ENCODE assay signal across 17 mouse cellular contexts in the genomic region with DNA sequence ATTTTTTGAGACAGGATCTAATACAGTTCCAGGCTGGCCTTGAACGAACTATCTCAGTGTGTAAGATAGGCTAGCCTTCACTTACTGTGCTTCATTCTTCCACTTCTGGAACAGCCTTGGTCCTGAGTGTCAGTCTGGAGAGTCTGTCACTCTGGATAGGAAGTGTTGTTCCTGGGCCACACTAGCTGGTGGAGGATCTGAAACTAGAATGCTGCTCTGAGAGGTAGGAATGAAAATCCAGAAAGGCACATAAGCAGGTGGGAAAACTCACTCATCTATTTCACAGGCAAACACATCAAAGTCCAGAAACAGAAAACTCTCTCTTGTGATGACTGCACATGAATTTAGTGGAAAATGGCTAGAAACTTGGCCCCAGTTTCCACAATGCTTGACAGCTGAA. TPM values are rescaled to one million over a fixed set of nuclear protein-coding genes. Genes with fewer than 3 reads are reported as not detected.
DNase-seq lines count a peak whose midpoint lies in the region; ATAC-seq and TF ChIP-seq lines count a peak whose summit lies in the region.
"Had no signal": no experiment of that assay in that cellular context is flagged by ENCODE, and none has a peak within 500 bp of the region (broad histone marks: within the 10 kb centered on the region; RNA-seq: fewer than 3 reads in every experiment).

No protein-coding gene starts in this region.

- peaks cover 40% of the 10 kb centered on the region for H3K36me3 ChIP-seq in embryonic facial prominence, embryonic 15.5 days
- H3K36me3 ChIP-seq in embryonic facial prominence, embryonic 10.5 days (replicated peaks): peaks cover 60% of the 10 kb centered on the region
- H3K36me3 ChIP-seq in hindbrain, embryonic 15.5 days: peaks cover 46% of the 10 kb centered on the region
- peaks cover 40% of the 10 kb centered on the region for H3K36me3 ChIP-seq in midbrain, embryonic 16.5 days (ENCODE audit: control insufficient read depth, insufficient read depth, low read length)
- peaks cover 19% of the 10 kb centered on the region for H3K36me3 ChIP-seq in stomach, postnatal 0 days (ENCODE audit: control insufficient read depth, insufficient read depth, low read length)

- H3K4me1 ChIP-seq in embryonic facial prominence, embryonic 15.5 days: peaks cover 8% of the 10 kb centered on the region
- peaks cover 20% of the 10 kb centered on the region for H3K4me1 ChIP-seq in embryonic facial prominence, embryonic 10.5 days
- H3K4me1 ChIP-seq in hindbrain, embryonic 15.5 days (replicated peaks): peaks cover 21% of the 10 kb centered on the region
- H3K4me1 ChIP-seq in midbrain, embryonic 16.5 days (ENCODE audit: control insufficient read depth, insufficient read depth, low read length): peaks cover 16% of the 10 kb centered on the region
- H3K4me1 ChIP-seq in stomach, postnatal 0 days (replicated peaks; ENCODE audit: control insufficient read depth, insufficient read depth): no peaks in the 10 kb centered on the region

- DNase-seq in embryonic facial prominence, embryonic 10.5 days (ENCODE audit: low spot score): no peak
- no peak for DNase-seq in layer of hippocampus, adult 2 months (ENCODE audit: low spot score in 2 of 2)
- no peak for DNase-seq in layer of hippocampus, postnatal 36 days
- DNase-seq in right cerebral cortex, postnatal 10 days (ENCODE audit: low spot score in 2 of 2): no peak
- DNase-seq in stomach, postnatal 0 days (ENCODE audit: low spot score): no peak
- DNase-seq: cerebellum, postnatal 14 days; heart, adult 18-20 months; heart, postnatal 14 days; kidney, adult 9 months; lung, postnatal 14 days had no signal

- H3K27me3 ChIP-seq in embryonic facial prominence, embryonic 15.5 days: no peaks in the 10 kb centered on the region
- no peaks in the 10 kb centered on the region for H3K27me3 ChIP-seq in embryonic facial prominence, embryonic 10.5 days (replicated peaks; ENCODE audit: low read depth, poor library complexity, severe bottlenecking)
- no peaks in the 10 kb centered on the region for H3K27me3 ChIP-seq in hindbrain, embryonic 15.5 days
- no peaks in the 10 kb centered on the region for H3K27me3 ChIP-seq in midbrain, embryonic 16.5 days (ENCODE audit: control insufficient read depth, insufficient read depth, low read depth, low read length)
- H3K27me3 ChIP-seq in stomach, postnatal 0 days (ENCODE audit: control insufficient read depth, insufficient read depth, low read length): no peaks in the 10 kb centered on the region
- H3K27me3 ChIP-seq: embryonic facial prominence, embryonic 13.5 days had no signal

- no peak for TF ChIP-seq CTCF in layer of hippocampus, adult 2 months (conservative IDR thresholded peaks at IDR 0.05)
- TF ChIP-seq CTCF in stomach, postnatal 0 days (IDR thresholded peaks at IDR 0.05; ENCODE audit: low read depth): no peak

- H3K4me3 ChIP-seq in embryonic facial prominence, embryonic 15.5 days (replicated peaks): 0 out of 2 replicates have a peak overlapping the region, but pooled peaks have one; percentile 74
- no peak overlapping the region for H3K4me3 ChIP-seq in embryonic facial prominence, embryonic 10.5 days
- no peak overlapping the region for H3K4me3 ChIP-seq in layer of hippocampus, adult 2 months
- no peak overlapping the region for H3K4me3 ChIP-seq in hindbrain, embryonic 15.5 days
- H3K4me3 ChIP-seq in midbrain, embryonic 16.5 days (ENCODE audit: low read depth, low read length): no peak overlapping the region
- H3K4me3 ChIP-seq in stomach, postnatal 0 days (ENCODE audit: low read depth, low read length): no peak overlapping the region

- WGBS in embryonic facial prominence, embryonic 15.5 days: 85% methylated on average over 1 of the region's 1 CpGs
- WGBS in embryonic facial prominence, embryonic 10.5 days: 81% methylated on average over 1 of the region's 1 CpGs
- 95% methylated on average over 1 of the region's 1 CpGs for WGBS in hindbrain, embryonic 15.5 days
- 82% methylated on average over 1 of the region's 1 CpGs for WGBS in midbrain, embryonic 16.5 days
- 92% methylated on average over 1 of the region's 1 CpGs for WGBS in stomach, postnatal 0 days

- H3K4me2 ChIP-seq in embryonic facial prominence, embryonic 15.5 days (replicated peaks): no peak overlapping the region
- no peak overlapping the region for H3K4me2 ChIP-seq in hindbrain, embryonic 15.5 days
- no peak overlapping the region for H3K4me2 ChIP-seq in midbrain, embryonic 16.5 days (ENCODE audit: low read length)
- no peak overlapping the region for H3K4me2 ChIP-seq in stomach, postnatal 0 days (replicated peaks; ENCODE audit: low read depth)

- ATAC-seq in embryonic facial prominence, embryonic 15.5 days (ENCODE audit: insufficient number of reproducible peaks, low FRiP score, low TSS enrichment, low read depth): no peak
- no peak for ATAC-seq in hindbrain, embryonic 15.5 days (ENCODE audit: low FRiP score, low read depth)
- no peak for ATAC-seq in midbrain, embryonic 16.5 days
- ATAC-seq in stomach, postnatal 0 days (ENCODE audit: low FRiP score, low TSS enrichment): no peak

- peaks cover 19% of the 10 kb centered on the region for H3K9me3 ChIP-seq in embryonic facial prominence, embryonic 15.5 days (replicated peaks)
- H3K9me3 ChIP-seq in embryonic facial prominence, embryonic 10.5 days: peaks cover 31% of the 10 kb centered on the region
- H3K9me3 ChIP-seq in hindbrain, embryonic 15.5 days: peaks cover 22% of the 10 kb centered on the region
- H3K9me3 ChIP-seq in midbrain, embryonic 16.5 days (replicated peaks; ENCODE audit: control insufficient read depth, low read length, poor library complexity, severe bottlenecking): peaks cover 22% of the 10 kb centered on the region; the same call in 1 of the 2 replicates
- no peaks in the 10 kb centered on the region for H3K9me3 ChIP-seq in stomach, postnatal 0 days (ENCODE audit: control insufficient read depth, low read length)

- H3K27ac ChIP-seq in embryonic facial prominence, embryonic 15.5 days (replicated peaks): no peak overlapping the region
- H3K27ac ChIP-seq in embryonic facial prominence, embryonic 10.5 days (replicated peaks): no peak overlapping the region
- peak overlapping the region; percentile 97 for H3K27ac ChIP-seq in layer of hippocampus, adult 2 months
- peak overlapping the region; percentile 95 for H3K27ac ChIP-seq in hindbrain, embryonic 15.5 days (replicated peaks)
- H3K27ac ChIP-seq in midbrain, embryonic 16.5 days (ENCODE audit: low read length): peak overlapping the region; percentile 94; the same call in 1 of the 2 replicates
- no peak overlapping the region for H3K27ac ChIP-seq in stomach, postnatal 0 days (replicated peaks)

- no peak overlapping the region for H3K9ac ChIP-seq in embryonic facial prominence, embryonic 15.5 days
- no peak overlapping the region for H3K9ac ChIP-seq in hindbrain, embryonic 15.5 days
- H3K9ac ChIP-seq in midbrain, embryonic 16.5 days (ENCODE audit: low read depth, low read length): no peak overlapping the region
- no peak overlapping the region for H3K9ac ChIP-seq in stomach, postnatal 0 days (ENCODE audit: low read length)

- no peak for TF ChIP-seq EP300 in stomach, postnatal 0 days (optimal IDR thresholded peaks at IDR 0.05)

RNA-seq across cellular contexts. Expression of gene Zfp775, which starts 1.3 kb away (rescaled TPM):
- 5.9 TPM in 2 replicates for polyA plus RNA-seq in embryonic facial prominence, embryonic 15.5 days (2015; fragmentation: Nextera tagmentation; extraction: Ambion mirVana)
- polyA plus RNA-seq in embryonic facial prominence, embryonic 10.5 days (2016; fragmentation: Nextera tagmentation; extraction: Ambion mirVana): 10.1 and 10.8 TPM in 2 replicates
- 10 to 100 TPM in 1 of 2 experiments, 1 to 10 TPM in 1; 7.9 to 10.4 TPM for total RNA-seq in layer of hippocampus, adult 2 months (2021)
- 1 to 10 TPM; 6.3 to 7.7 TPM for total RNA-seq in layer of hippocampus, postnatal 36 days (2021)
- 13.5 and 14.5 TPM in 2 replicates for polyA plus RNA-seq in hindbrain, embryonic 15.5 days (2015; fragmentation: Nextera tagmentation; extraction: Ambion mirVana)
- 14.1 and 16.7 TPM in 2 replicates for polyA plus RNA-seq in midbrain, embryonic 16.5 days (2015; fragmentation: Nextera tagmentation; extraction: Ambion mirVana)
- 2.2 and 2.8 TPM in 2 replicates for polyA plus RNA-seq in stomach, postnatal 0 days (2015; fragmentation: Nextera tagmentation; extraction: Ambion mirVana)

RNA-seq across cellular contexts. Expression of gene Gm44965, which starts 6.9 kb away (rescaled TPM):
- polyA plus RNA-seq in embryonic facial prominence, embryonic 15.5 days (2015; fragmentation: Nextera tagmentation; extraction: Ambion mirVana): not detected in 2 replicates
- polyA plus RNA-seq in embryonic facial prominence, embryonic 10.5 days (2016; fragmentation: Nextera tagmentation; extraction: Ambion mirVana): 0.91 TPM in 1 of 2 replicates, not detected in the other
- not detected for total RNA-seq in layer of hippocampus, adult 2 months (2021)
- total RNA-seq in layer of hippocampus, postnatal 36 days (2021): not detected
- 1.0 TPM in 1 of 2 replicates, not detected in the other for polyA plus RNA-seq in hindbrain, embryonic 15.5 days (2015; fragmentation: Nextera tagmentation; extraction: Ambion mirVana)
- not detected in 2 replicates for polyA plus RNA-seq in midbrain, embryonic 16.5 days (2015; fragmentation: Nextera tagmentation; extraction: Ambion mirVana)
- not detected in 2 replicates for polyA plus RNA-seq in stomach, postnatal 0 days (2015; fragmentation: Nextera tagmentation; extraction: Ambion mirVana)
- total RNA-seq: adrenal gland, adult 2 months; heart, adult 18-20 months; heart, postnatal 14 days had no signal
- polyA plus RNA-seq: adrenal gland, adult 2 months; embryonic facial prominence, embryonic 13.5 days; limb, embryonic 11.5 days; thymus, postnatal 0 days had no signal

RNA-seq across cellular contexts. Expression of gene Repin1, which starts 6.9 kb away (rescaled TPM):
- polyA plus RNA-seq in embryonic facial prominence, embryonic 15.5 days (2015; fragmentation: Nextera tagmentation; extraction: Ambion mirVana): 26.6 and 28.6 TPM in 2 replicates
- polyA plus RNA-seq in embryonic facial prominence, embryonic 10.5 days (2016; fragmentation: Nextera tagmentation; extraction: Ambion mirVana): 50.7 and 56.2 TPM in 2 replicates
- total RNA-seq in layer of hippocampus, adult 2 months (2021): 10 to 100 TPM; 48.6 to 53.1 TPM
- 10 to 100 TPM; 43.6 to 47.5 TPM for total RNA-seq in layer of hippocampus, postnatal 36 days (2021)
- 44.3 and 46.1 TPM in 2 replicates for polyA plus RNA-seq in hindbrain, embryonic 15.5 days (2015; fragmentation: Nextera tagmentation; extraction: Ambion mirVana)
- polyA plus RNA-seq in midbrain, embryonic 16.5 days (2015; fragmentation: Nextera tagmentation; extraction: Ambion mirVana): 48.2 and 48.8 TPM in 2 replicates
- polyA plus RNA-seq in stomach, postnatal 0 days (2015; fragmentation: Nextera tagmentation; extraction: Ambion mirVana): 11.6 and 12.9 TPM in 2 replicates

RNA-seq across cellular contexts. Expression of gene Gm45021, which starts 11.2 kb away (rescaled TPM):
- polyA plus RNA-seq in embryonic facial prominence, embryonic 15.5 days (2015; fragmentation: Nextera tagmentation; extraction: Ambion mirVana): not detected in 2 replicates
- polyA plus RNA-seq in embryonic facial prominence, embryonic 10.5 days (2016; fragmentation: Nextera tagmentation; extraction: Ambion mirVana): not detected in 2 replicates
- not detected for total RNA-seq in layer of hippocampus, adult 2 months (2021)
- total RNA-seq in layer of hippocampus, postnatal 36 days (2021): not detected
- not detected in 2 replicates for polyA plus RNA-seq in hindbrain, embryonic 15.5 days (2015; fragmentation: Nextera tagmentation; extraction: Ambion mirVana)
- not detected in 2 replicates for polyA plus RNA-seq in midbrain, embryonic 16.5 days (2015; fragmentation: Nextera tagmentation; extraction: Ambion mirVana)
- polyA plus RNA-seq in stomach, postnatal 0 days (2015; fragmentation: Nextera tagmentation; extraction: Ambion mirVana): not detected in 2 replicates
- total RNA-seq: adrenal gland, adult 2 months; heart, adult 18-20 months; heart, postnatal 14 days had no signal
- polyA plus RNA-seq: adrenal gland, adult 2 months; embryonic facial prominence, embryonic 13.5 days; limb, embryonic 11.5 days had no signal

RNA-seq across cellular contexts. Expression of gene AI854703, which starts 26.0 kb away (rescaled TPM):
- 1.3 and 1.5 TPM in 2 replicates for polyA plus RNA-seq in embryonic facial prominence, embryonic 15.5 days (2015; fragmentation: Nextera tagmentation; extraction: Ambion mirVana)
- 1.1 TPM in 2 replicates for polyA plus RNA-seq in embryonic facial prominence, embryonic 10.5 days (2016; fragmentation: Nextera tagmentation; extraction: Ambion mirVana)
- 10 to 100 TPM; 12.7 to 13.4 TPM for total RNA-seq in layer of hippocampus, adult 2 months (2021)
- 10 to 100 TPM; 13.4 to 14.5 TPM for total RNA-seq in layer of hippocampus, postnatal 36 days (2021)
- 26.4 and 27.1 TPM in 2 replicates for polyA plus RNA-seq in hindbrain, embryonic 15.5 days (2015; fragmentation: Nextera tagmentation; extraction: Ambion mirVana)
- polyA plus RNA-seq in midbrain, embryonic 16.5 days (2015; fragmentation: Nextera tagmentation; extraction: Ambion mirVana): 24.9 and 27.4 TPM in 2 replicates
- polyA plus RNA-seq in stomach, postnatal 0 days (2015; fragmentation: Nextera tagmentation; extraction: Ambion mirVana): 0.76 TPM in 2 replicates

Comparison
In these comparisons a context has a peak if more than half of its experiments do, and no peak if none do; other contexts are left out.
1. H3K27ac ChIP-seq: peak in layer of hippocampus, adult 2 months (single experiment), hindbrain, embryonic 15.5 days (single experiment) and midbrain, embryonic 16.5 days (single experiment); none in embryonic facial prominence, embryonic 15.5 days (single experiment), embryonic facial prominence, embryonic 10.5 days (single experiment) and stomach, postnatal 0 days (single experiment).